Mouse (Mus musculus): Measurements from ENCODE around the gene Bcor. TPM values are rescaled to one million over a fixed set of nuclear protein-coding genes. Genes with fewer than 3 reads are reported as not detected.
A peak's percentile ranks its signal among the peaks of the same experiment; 100 is the strongest.

The Bcor gene
- polyA plus RNA-seq, 1 experiment, result 15.8 TPM

GRCm38 (mm10) chrX:11998934-11999336, 161.2 kb downstream of the Bcor start:
- 5% methylated on average over 41 of the region's 41 CpGs for WGBS
- H3K4me3 ChIP-seq (replicated peaks; ENCODE audit: extremely low read depth, low read depth, low read length), result peak overlapping the region; percentile 39
- peak; percentile 50 for DNase-seq
- TF ChIP-seq CTCF (IDR thresholded peaks at IDR 0.05; ENCODE audit: insufficient read depth, low read length) (no peak), POLR2A (IDR thresholded peaks at IDR 0.05; ENCODE audit: borderline replicate concordance, extremely low read depth, low read depth, low read length) (no peak)
- peaks cover 4% of the 10 kb centered on the region; the same call in 1 of the 2 replicates for H3K4me1 ChIP-seq (ENCODE audit: control insufficient read depth, insufficient read depth, low read length)

- WGBS, result 85% methylated on average over 2 of the region's 2 CpGs
- Histone ChIP-seq H3K4me1 (ENCODE audit: control insufficient read depth, insufficient read depth, low read length) (no peaks in the 10 kb centered on the region; the same call in 1 of the 2 replicates), H3K4me3 (replicated peaks; ENCODE audit: extremely low read depth, low read depth, low read length) (no peak overlapping the region)
- no peak for TF ChIP-seq POLR2A (IDR thresholded peaks at IDR 0.05; ENCODE audit: borderline replicate concordance, extremely low read depth, low read depth, low read length)
- no peak for TF ChIP-seq CTCF (IDR thresholded peaks at IDR 0.05; ENCODE audit: insufficient read depth, low read length)
- DNase-seq, result no peak
Observed at GRCm38 (mm10) chrX:11996891-11997290, 163.3 kb downstream of the Bcor start.

GRCm38 (mm10) chrX:11996489-11996888, 163.7 kb downstream of the Bcor start:
- 83% methylated on average over 8 of the region's 8 CpGs for WGBS
- no peak for DNase-seq
- Histone ChIP-seq H3K4me1 (ENCODE audit: control insufficient read depth, insufficient read depth, low read length) (no peaks in the 10 kb centered on the region; the same call in 1 of the 2 replicates), H3K4me3 (replicated peaks; ENCODE audit: extremely low read depth, low read depth, low read length) (no peak overlapping the region)
- no peak for TF ChIP-seq POLR2A (IDR thresholded peaks at IDR 0.05; ENCODE audit: borderline replicate concordance, extremely low read depth, low read depth, low read length)
- TF ChIP-seq CTCF (IDR thresholded peaks at IDR 0.05; ENCODE audit: insufficient read depth, low read length), result no peak

GRCm38 (mm10) chrX:11993641-11994419, 166.3 kb downstream of the Bcor start:
- TF ChIP-seq POLR2A (IDR thresholded peaks at IDR 0.05; ENCODE audit: borderline replicate concordance, extremely low read depth, low read depth, low read length) (no peak), CTCF (IDR thresholded peaks at IDR 0.05; ENCODE audit: insufficient read depth, low read length) (no peak)
- Histone ChIP-seq H3K4me1 (ENCODE audit: control insufficient read depth, insufficient read depth, low read length) (no peaks in the 10 kb centered on the region; the same call in 1 of the 2 replicates), H3K4me3 (replicated peaks; ENCODE audit: extremely low read depth, low read depth, low read length) (no peak overlapping the region)
- WGBS, result 71% methylated on average over 5 of the region's 5 CpGs
- no peak for DNase-seq

GRCm38 (mm10) chrX:11989471-11989870, 170.7 kb downstream of the Bcor start:
- DNase-seq, result no peak
- 89% methylated on average over 13 of the region's 13 CpGs for WGBS
- H3K4me3 ChIP-seq (replicated peaks; ENCODE audit: extremely low read depth, low read depth, low read length), result no peak overlapping the region
- H3K4me1 ChIP-seq (ENCODE audit: control insufficient read depth, insufficient read depth, low read length), result no peaks in the 10 kb centered on the region
- TF ChIP-seq CTCF (IDR thresholded peaks at IDR 0.05; ENCODE audit: insufficient read depth, low read length) (no peak), POLR2A (IDR thresholded peaks at IDR 0.05; ENCODE audit: borderline replicate concordance, extremely low read depth, low read depth, low read length) (no peak)

- Histone ChIP-seq H3K4me3 (replicated peaks; ENCODE audit: extremely low read depth, low read depth, low read length) (no peak overlapping the region), H3K4me1 (ENCODE audit: control insufficient read depth, insufficient read depth, low read length) (no peaks in the 10 kb centered on the region)
- DNase-seq, result no peak
- WGBS, result 82% methylated on average over 7 of the region's 7 CpGs
- TF ChIP-seq CTCF (IDR thresholded peaks at IDR 0.05; ENCODE audit: insufficient read depth, low read length), result no peak
- TF ChIP-seq POLR2A (IDR thresholded peaks at IDR 0.05; ENCODE audit: borderline replicate concordance, extremely low read depth, low read depth, low read length), result no peak
Observed at GRCm38 (mm10) chrX:11988191-11988896, 171.8 kb downstream of the Bcor start.

- no peak overlapping the region for H3K4me3 ChIP-seq (replicated peaks; ENCODE audit: extremely low read depth, low read depth, low read length)
- DNase-seq, result no peak
- TF ChIP-seq POLR2A (IDR thresholded peaks at IDR 0.05; ENCODE audit: borderline replicate concordance, extremely low read depth, low read depth, low read length) (no peak), CTCF (IDR thresholded peaks at IDR 0.05; ENCODE audit: insufficient read depth, low read length) (no peak)
- H3K4me1 ChIP-seq (ENCODE audit: control insufficient read depth, insufficient read depth, low read length), result no peaks in the 10 kb centered on the region
- 68% methylated on average over 7 of the region's 7 CpGs for WGBS
Observed at GRCm38 (mm10) chrX:11987602-11988001, 172.6 kb downstream of the Bcor start.

Measured in lung, adult 2 months (tissue).